Mouse (Mus musculus): ENCODE data around the gene Slc25a1.
"Not testable (repeated sequence)": the region's sequence is repeated elsewhere in the genome, so short reads cannot be mapped to it uniquely, and the experiment has no call there.

DNA sequence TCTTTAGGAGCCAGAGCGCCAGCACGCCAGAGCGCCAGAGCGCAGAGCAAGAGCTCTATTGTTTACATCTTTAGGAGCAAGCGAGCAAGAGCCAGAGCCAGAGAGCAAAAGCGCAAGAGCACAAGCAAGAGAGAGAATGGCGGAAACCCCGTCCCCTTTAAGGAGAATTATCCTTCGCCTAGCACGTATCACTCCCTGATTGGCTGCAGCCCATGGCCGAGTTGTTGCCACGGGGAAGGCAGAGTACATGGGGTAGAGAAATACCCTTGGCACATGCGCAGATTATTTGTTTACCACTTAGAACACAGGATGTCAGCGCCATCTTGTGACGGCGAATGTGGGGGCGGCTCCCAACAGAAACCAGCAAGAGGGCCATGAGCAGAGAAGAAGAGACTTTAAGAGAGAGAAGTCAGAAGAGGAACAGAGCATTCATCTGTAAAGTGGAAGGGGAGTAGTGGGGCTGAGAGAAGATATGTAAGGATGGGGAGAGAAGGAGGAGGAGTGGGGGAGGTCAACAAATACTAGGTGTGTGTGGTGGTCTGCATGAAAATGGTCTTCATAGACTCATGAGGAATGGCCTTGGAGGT is 28.1 kb upstream of the Slc25a1 start:
- TF ChIP-seq JUND (conservative IDR thresholded peaks at IDR 0.05; ENCODE audit: low read depth, low read length); POLR2AphosphoS2 (IDR thresholded peaks at IDR 0.05; ENCODE audit: low read depth, low read length); MAX (IDR thresholded peaks at IDR 0.05; ENCODE audit: low read length); RCOR1 (conservative IDR thresholded peaks at IDR 0.05; ENCODE audit: low read depth, low read length); CTCF (conservative IDR thresholded peaks at IDR 0.05 in 1 of 2, IDR thresholded peaks at IDR 0.05 in 1 of 2; ENCODE audit: low read depth in 2 of 2, low read length in 2 of 2): not testable (repeated sequence)
